Mouse (Mus musculus): ENCODE results near the gene Palm.

Gene Palm

GRCm38 (mm10) chr10:79824413-79824812 lies 31.0 kb downstream of the Palm start:
- DNase-seq (ENCODE audit: low spot score in 2 of 2) = no peak

DNA sequence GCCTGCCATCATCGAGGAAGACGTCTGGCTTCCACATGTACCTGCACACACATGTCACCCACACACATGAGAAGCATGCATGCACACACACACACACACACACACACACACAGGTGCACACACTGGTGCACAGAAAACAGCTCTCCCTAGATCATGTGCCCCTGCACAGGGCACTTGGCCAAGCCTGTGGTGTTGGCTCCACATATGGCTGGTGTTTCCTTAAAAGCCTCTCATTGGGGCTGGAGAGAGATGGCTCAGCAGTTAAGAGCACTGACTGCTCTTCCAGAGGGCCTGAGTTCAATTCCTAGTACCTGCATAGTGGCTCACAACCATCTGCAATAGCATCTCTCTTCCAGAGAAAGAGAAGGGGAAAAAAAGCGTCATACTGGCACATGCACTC lies 38.2 kb downstream of the Palm start:
- no peak for DNase-seq (ENCODE audit: low spot score in 2 of 2)

- DNase-seq (ENCODE audit: low spot score in 2 of 2) = no peak
Observed at GRCm38 (mm10) chr10:79832026-79832785, 38.8 kb downstream of the Palm start.

- DNase-seq (ENCODE audit: low spot score in 2 of 2) = no peak
Observed at GRCm38 (mm10) chr10:79832786-79833181, 39.4 kb downstream of the Palm start.

DNA sequence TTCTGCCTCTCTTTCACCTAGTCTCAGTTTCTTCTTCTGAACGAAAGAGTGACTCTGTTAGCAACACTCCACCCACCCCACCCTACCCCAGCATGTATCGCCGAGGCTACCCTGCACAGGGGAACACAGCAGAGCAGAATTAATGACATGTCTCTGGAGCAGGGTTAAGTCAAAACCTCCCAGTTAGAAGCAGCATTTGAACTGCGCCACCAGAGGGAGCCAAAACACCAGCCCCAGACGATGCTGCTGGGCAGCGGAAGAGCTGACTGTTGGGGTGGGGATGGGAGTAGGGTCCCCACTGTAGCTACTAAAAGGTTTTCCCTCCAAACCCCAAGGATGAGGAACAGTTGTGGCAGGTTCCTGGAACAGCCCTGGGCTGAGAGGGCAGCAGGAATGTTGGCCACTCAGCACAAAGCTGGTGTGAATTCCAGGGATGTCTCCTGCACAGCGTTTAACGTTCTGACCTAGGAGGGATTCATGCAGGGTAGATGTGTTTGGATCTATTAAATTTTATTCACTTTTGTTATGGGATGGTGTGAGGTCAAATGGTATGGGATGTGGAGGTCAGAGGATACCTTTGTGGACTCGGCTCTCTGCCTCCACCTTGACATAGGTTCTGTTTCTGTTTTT lies 41.5 kb downstream of the Palm start:
- DNase-seq (ENCODE audit: low spot score in 2 of 2) = peak; percentile 70 to 83

DNA sequence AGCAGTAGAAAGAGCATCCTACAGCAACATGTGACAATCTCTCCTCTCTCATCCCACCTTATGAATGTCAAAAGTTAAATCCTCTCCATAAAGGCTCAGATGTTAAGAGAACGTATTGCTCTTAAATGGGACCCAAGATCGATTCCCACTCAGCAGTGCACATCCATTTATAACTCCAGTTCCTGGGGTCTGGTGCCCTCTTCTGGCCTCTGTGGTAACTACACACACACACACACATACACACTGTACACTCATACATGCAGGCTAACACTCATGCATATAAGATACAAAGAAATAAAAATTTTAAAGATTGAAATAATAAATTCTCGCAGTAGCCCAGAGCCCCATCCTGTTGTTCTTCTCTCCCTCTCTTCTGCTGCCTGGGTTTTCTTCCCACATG lies 43.5 kb downstream of the Palm start:
- DNase-seq (ENCODE audit: low spot score in 2 of 2) = no peak

- no peak for DNase-seq (ENCODE audit: low spot score in 2 of 2)
Observed at GRCm38 (mm10) chr10:79838151-79838550, 44.8 kb downstream of the Palm start.

DNA sequence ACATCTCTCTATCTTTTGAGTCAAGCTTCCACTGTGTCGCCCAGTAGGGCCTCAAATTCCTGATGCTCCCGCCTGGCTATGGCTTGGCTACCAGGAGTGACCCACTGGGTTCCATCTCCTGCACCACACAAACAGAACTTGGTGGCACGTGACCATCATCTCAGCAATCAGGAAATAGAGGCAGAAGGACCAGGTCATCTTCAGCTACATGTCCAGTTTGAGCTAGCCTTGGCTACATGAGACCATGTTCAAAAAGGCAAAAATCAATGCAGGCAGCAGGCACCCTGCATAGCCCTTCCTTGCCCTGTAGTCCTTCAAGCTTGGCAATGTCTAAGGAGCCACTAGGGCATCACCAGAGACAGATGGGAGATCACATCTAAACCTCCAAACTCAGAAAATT lies 46.7 kb downstream of the Palm start:
- no peak for DNase-seq (ENCODE audit: low spot score in 2 of 2)

- DNase-seq (ENCODE audit: low spot score in 2 of 2) = peak; percentile 72 to 81
Observed at GRCm38 (mm10) chr10:79840644-79841551, 47.5 kb downstream of the Palm start.

DNA sequence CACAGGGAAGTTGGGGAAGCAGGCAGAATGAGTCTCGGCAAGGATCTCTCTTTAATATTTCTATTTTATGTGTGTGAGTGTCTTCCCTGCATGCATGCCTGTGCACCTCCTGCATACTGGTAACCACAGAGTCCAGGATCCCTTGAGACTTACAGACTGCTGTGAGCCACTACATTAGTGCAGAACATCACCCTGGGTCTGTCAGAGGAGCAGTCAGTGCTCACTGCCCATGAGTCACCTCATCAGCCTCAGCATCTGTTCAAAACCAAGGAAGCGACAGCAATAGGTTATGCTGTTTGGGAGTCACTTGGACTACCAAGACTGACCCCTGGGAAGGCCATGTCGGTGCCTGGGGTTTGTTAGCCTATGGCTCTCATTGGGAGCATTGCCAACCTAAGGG lies 49.0 kb downstream of the Palm start:
- no peak for DNase-seq (ENCODE audit: low spot score in 2 of 2)

GRCm38 (mm10) chr10:79843476-79843875 lies 50.1 kb downstream of the Palm start:
- DNase-seq (ENCODE audit: low spot score in 2 of 2) = no peak

- no peak for DNase-seq (ENCODE audit: low spot score in 2 of 2)
Observed at GRCm38 (mm10) chr10:79846553-79846952, 53.2 kb downstream of the Palm start.

GRCm38 (mm10) chr10:79849941-79850628 lies 56.7 kb downstream of the Palm start:
- DNase-seq (ENCODE audit: low spot score in 2 of 2) = no peak

DNA sequence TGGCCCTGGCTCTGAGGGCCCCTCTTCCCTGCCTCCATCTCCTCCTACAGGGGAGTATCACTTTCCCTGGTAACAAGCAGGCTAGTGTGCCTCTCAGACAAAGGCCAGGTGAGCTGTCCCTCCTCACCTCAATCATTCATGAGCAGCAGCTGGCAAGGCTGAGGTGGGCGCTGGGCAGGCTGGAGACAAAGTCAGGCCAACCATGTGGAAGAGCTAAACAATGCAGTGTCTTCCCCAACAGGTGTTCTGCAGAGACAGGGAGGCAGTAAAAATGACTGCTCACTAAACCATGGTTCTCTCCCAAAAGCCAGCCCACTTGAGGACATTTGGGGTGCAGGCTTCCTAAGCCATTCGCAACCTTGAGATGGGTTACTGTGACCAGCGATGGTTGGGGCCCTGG lies 58.3 kb downstream of the Palm start:
- no peak for DNase-seq (ENCODE audit: low spot score in 2 of 2)

DNA sequence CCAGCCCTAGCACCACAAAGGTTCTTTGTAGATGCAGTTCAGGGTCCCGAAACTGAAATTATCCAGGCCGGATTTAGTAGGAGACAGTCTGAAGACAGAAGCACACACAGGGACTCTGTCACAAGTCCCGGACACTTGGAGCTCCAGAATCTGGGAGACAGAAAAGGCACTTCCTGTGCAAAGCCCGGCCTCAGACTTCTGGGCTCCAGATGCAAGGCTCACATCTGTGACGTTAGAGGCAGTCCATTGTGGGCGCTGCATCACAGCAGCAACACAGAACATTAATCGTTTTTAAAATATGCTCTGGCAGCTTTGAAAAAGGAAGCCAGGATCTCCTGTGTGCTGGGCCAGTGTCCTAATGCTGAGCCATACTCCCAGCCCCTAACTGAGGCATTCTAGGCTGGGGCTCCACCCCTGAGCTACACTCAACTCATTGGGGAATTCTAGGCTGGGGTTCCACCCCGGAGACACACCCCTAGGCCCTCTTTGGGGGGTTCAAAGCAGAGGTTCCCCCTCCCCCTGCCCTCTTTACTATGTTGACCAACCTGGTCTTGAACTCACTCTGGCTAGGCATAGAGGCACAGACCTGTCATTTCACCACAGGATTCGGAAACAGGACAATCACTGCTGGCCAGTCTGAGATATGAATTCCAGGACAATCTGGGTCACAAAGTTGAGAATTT lies 58.9 kb downstream of the Palm start:
- DNase-seq (ENCODE audit: low spot score in 2 of 2) = no peak

DNA sequence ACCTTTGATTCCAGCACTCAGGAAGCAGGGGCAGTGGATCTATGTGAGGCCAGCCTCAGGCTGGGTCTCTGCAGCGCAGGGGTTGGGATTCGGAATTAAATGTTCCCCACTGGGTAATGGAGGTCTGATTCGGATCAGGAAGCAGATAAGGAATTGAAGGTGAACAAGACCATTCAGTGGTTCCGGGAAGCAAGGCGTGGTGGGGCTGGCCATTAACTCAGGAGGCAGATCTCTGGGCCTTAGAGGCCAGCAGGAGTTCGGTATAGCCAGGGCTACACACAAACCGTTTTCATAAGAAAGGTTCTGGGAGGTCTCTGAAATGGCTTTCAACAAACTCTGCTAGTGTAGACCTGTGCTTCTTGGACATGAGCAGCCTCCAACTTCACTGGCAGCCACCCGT lies 59.5 kb downstream of the Palm start:
- no peak for DNase-seq (ENCODE audit: low spot score in 2 of 2)

GRCm38 (mm10) chr10:79853392-79853791 lies 60.0 kb downstream of the Palm start:
- DNase-seq (ENCODE audit: low spot score in 2 of 2) = peak; percentile 79 to 82

GRCm38 (mm10) chr10:79853860-79854795 lies 60.8 kb downstream of the Palm start, which contains the start of gene Ptbp1:
Gene Ptbp1, plus strand, starts transcription at chr10:79854427.
- DNase-seq (ENCODE audit: low spot score in 2 of 2) = peak; percentile 99

- peak in 1 of 2 experiments; percentile 57 for DNase-seq (ENCODE audit: low spot score in 2 of 2)
Observed at GRCm38 (mm10) chr10:79854801-79855541, 61.6 kb downstream of the Palm start.

Data from right cerebral cortex, adult 2 months (tissue).